Mouse (Mus musculus): ENCODE data around the gene Bcr. TPM values are rescaled to one million over a fixed set of nuclear protein-coding genes. Genes with fewer than 3 reads are reported as not detected.
A peak's percentile ranks its signal among the peaks of the same experiment; 100 is the strongest.

Gene Bcr
- 7.5 and 7.6 TPM in 2 replicates for polyA plus RNA-seq (2015; fragmentation: Nextera tagmentation; extraction: Ambion mirVana)

- H3K4me3 ChIP-seq, result peak within 1 kb of the TSS; percentile 88
- no peaks in the 10 kb centered on the region for H3K9me3 ChIP-seq
- H3K4me1 ChIP-seq, result peaks cover 46% of the 10 kb centered on the region
- peak within 1 kb of the TSS; percentile 63 for H3K9ac ChIP-seq
- WGBS, result under 1% methylated on average over 61 of the region's 73 CpGs
- peak within 1 kb of the TSS; percentile 69 for H3K27ac ChIP-seq
- H3K27me3 ChIP-seq, result no peaks in the 10 kb centered on the region
- H3K36me3 ChIP-seq, result no peaks in the 10 kb centered on the region
- H3K4me2 ChIP-seq, result peak within 1 kb of the TSS; percentile 87
- ATAC-seq (ENCODE audit: insufficient number of reproducible peaks, low FRiP score, low TSS enrichment, low read depth), result peak; percentile 74
These were observed at the start of gene Bcr for GRCm38 (mm10) chr10:75060217-75060842. Gene Bcr, plus strand, starts transcription at chr10:75060592.

DNA sequence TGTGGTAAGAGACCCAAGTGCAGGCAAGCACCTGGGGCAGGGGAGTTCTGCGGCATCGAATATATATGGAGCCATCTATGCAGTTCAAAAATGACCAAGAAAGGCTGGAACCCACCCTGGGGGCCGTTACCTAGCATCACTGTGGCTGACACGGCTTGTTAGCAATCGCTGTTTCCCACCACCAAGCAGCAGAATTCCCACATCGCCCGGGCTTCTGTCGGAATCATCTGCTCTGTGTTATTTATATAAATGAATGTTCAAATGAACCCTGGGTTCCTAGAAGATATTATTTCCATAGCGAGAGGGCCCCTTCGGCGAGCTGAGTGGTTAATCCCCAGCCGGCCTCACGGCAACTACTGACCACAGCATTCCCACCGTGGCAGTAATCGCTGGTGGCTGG, 49.7 kb upstream of the Bcr start:
- Histone ChIP-seq H3K27ac (no peak overlapping the region), H3K4me1 (no peaks in the 10 kb centered on the region), H3K9me3 (no peaks in the 10 kb centered on the region), H3K4me3 (no peak overlapping the region), H3K9ac (no peak overlapping the region), H3K36me3 (no peaks in the 10 kb centered on the region), H3K27me3 (no peaks in the 10 kb centered on the region), H3K4me2 (no peak overlapping the region)
- no peak for ATAC-seq (ENCODE audit: insufficient number of reproducible peaks, low FRiP score, low TSS enrichment, low read depth)
- WGBS, result 78% methylated on average over 15 of the region's 15 CpGs

- H3K27me3 ChIP-seq, result no peaks in the 10 kb centered on the region
- no peak overlapping the region for H3K9ac ChIP-seq
- no peaks in the 10 kb centered on the region for H3K9me3 ChIP-seq
- no peaks in the 10 kb centered on the region for H3K36me3 ChIP-seq
- no peak for ATAC-seq (ENCODE audit: insufficient number of reproducible peaks, low FRiP score, low TSS enrichment, low read depth)
- 70% methylated on average over 14 of the region's 14 CpGs for WGBS
- no peaks in the 10 kb centered on the region for H3K4me1 ChIP-seq
- H3K4me3 ChIP-seq, result no peak overlapping the region
- no peak overlapping the region for H3K27ac ChIP-seq
- H3K4me2 ChIP-seq, result no peak overlapping the region
These were observed 44.9 kb upstream of the Bcr start for GRCm38 (mm10) chr10:75015465-75015864.

DNA sequence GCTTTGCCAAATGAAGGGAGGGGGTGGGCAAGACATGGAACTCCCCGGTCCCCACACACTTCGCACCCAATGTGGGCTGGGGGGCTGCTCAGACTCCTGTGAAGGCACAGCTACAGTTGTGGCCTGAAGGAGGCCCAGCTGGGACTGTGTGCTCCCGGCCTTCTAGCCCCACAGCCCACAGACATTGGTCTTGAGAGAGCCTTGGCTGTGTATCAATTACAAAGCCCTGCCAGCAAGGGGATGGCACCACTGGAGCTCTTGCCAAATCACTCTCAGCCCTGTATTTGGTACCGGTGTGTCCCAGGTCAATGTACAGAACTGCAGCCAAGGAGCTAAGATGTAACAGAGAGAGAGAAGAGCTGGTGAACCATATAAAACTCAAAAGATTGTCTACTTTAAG, 43.9 kb upstream of the Bcr start:
- ATAC-seq (ENCODE audit: insufficient number of reproducible peaks, low FRiP score, low TSS enrichment, low read depth), result no peak
- no peaks in the 10 kb centered on the region for H3K4me1 ChIP-seq
- H3K36me3 ChIP-seq, result no peaks in the 10 kb centered on the region
- H3K9ac ChIP-seq, result no peak overlapping the region
- H3K4me3 ChIP-seq, result no peak overlapping the region
- H3K4me2 ChIP-seq, result no peak overlapping the region
- no peaks in the 10 kb centered on the region for H3K9me3 ChIP-seq
- 87% methylated on average over 4 of the region's 4 CpGs for WGBS
- no peaks in the 10 kb centered on the region for H3K27me3 ChIP-seq
- H3K27ac ChIP-seq, result no peak overlapping the region

DNA sequence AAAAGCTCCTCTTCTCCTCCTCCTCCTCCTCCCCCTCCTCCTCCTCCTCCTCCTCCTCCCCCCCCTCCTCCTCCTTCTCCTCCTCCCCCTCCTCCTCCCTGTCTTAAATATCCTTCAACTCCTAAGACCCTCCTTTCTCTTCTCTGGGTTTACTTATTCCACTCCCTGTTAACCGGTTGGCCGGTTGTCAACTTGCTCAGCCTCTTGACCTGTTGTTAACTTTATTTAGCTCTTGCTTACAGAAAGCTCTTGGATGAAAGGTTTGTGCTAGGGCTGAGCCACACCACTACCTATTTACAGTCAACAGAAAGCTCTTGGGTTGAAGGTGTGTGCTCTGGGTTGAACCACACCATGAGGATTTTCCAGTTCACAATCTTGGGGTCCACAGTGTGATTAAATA, 40.1 kb upstream of the Bcr start:
- H3K9ac ChIP-seq, result no peak overlapping the region
- no peak overlapping the region for H3K4me3 ChIP-seq
- no peak overlapping the region for H3K4me2 ChIP-seq
- H3K9me3 ChIP-seq, result no peaks in the 10 kb centered on the region
- no peak overlapping the region for H3K27ac ChIP-seq
- ATAC-seq (ENCODE audit: insufficient number of reproducible peaks, low FRiP score, low TSS enrichment, low read depth), result no peak
- no peaks in the 10 kb centered on the region for H3K4me1 ChIP-seq
- no peaks in the 10 kb centered on the region for H3K36me3 ChIP-seq
- 28% methylated on average over 2 of the region's 2 CpGs for WGBS
- H3K27me3 ChIP-seq, result no peaks in the 10 kb centered on the region

- Histone ChIP-seq H3K27me3 (no peaks in the 10 kb centered on the region), H3K4me3 (no peak overlapping the region), H3K9ac (no peak overlapping the region), H3K4me1 (no peaks in the 10 kb centered on the region), H3K36me3 (no peaks in the 10 kb centered on the region), H3K4me2 (no peak overlapping the region), H3K27ac (no peak overlapping the region), H3K9me3 (no peaks in the 10 kb centered on the region)
- 10% methylated on average over 6 of the region's 6 CpGs for WGBS
- ATAC-seq (ENCODE audit: insufficient number of reproducible peaks, low FRiP score, low TSS enrichment, low read depth), result no peak
These were observed 39.3 kb upstream of the Bcr start for GRCm38 (mm10) chr10:75021138-75021537.

DNA sequence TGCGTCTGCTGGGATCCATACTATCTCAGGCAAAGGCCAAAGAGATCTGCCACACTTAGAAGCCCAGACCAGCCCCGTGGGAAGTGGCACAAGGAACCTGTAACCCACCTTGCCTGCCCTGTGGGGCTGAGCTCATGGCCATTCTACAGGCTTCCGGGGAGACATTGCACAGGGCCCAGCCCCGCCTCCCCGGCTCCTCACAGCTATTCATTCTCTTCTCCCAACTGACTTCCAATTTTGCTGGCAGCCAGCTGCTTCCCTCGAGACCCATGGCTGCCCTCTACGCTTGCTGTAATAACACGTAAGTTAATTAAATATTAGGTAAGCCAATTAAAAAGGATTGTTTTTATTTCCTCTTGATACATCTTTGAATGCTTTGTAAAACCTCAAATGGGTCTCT, 33.9 kb upstream of the Bcr start:
- 64% methylated on average over 8 of the region's 8 CpGs for WGBS
- Histone ChIP-seq H3K27ac (no peak overlapping the region), H3K9ac (no peak overlapping the region), H3K36me3 (no peaks in the 10 kb centered on the region), H3K9me3 (no peaks in the 10 kb centered on the region), H3K27me3 (no peaks in the 10 kb centered on the region), H3K4me2 (no peak overlapping the region), H3K4me1 (no peaks in the 10 kb centered on the region), H3K4me3 (no peak overlapping the region)
- ATAC-seq (ENCODE audit: insufficient number of reproducible peaks, low FRiP score, low TSS enrichment, low read depth), result no peak

GRCm38 (mm10) chr10:75028743-75029142, 31.6 kb upstream of the Bcr start:
- 86% methylated on average over 8 of the region's 8 CpGs for WGBS
- no peaks in the 10 kb centered on the region for H3K27me3 ChIP-seq
- ATAC-seq (ENCODE audit: insufficient number of reproducible peaks, low FRiP score, low TSS enrichment, low read depth), result no peak
- no peak overlapping the region for H3K4me3 ChIP-seq
- H3K4me2 ChIP-seq, result no peak overlapping the region
- no peaks in the 10 kb centered on the region for H3K9me3 ChIP-seq
- no peaks in the 10 kb centered on the region for H3K36me3 ChIP-seq
- peaks cover 8% of the 10 kb centered on the region for H3K4me1 ChIP-seq
- no peak overlapping the region for H3K27ac ChIP-seq
- H3K9ac ChIP-seq, result no peak overlapping the region

- Histone ChIP-seq H3K4me3 (no peak overlapping the region), H3K4me2 (no peak overlapping the region), H3K4me1 (peaks cover 8% of the 10 kb centered on the region), H3K36me3 (no peaks in the 10 kb centered on the region), H3K9me3 (no peaks in the 10 kb centered on the region), H3K27ac (no peak overlapping the region), H3K9ac (no peak overlapping the region), H3K27me3 (no peaks in the 10 kb centered on the region)
- 93% methylated on average over 3 of the region's 3 CpGs for WGBS
- no peak for ATAC-seq (ENCODE audit: insufficient number of reproducible peaks, low FRiP score, low TSS enrichment, low read depth)
These were observed 30.7 kb upstream of the Bcr start for GRCm38 (mm10) chr10:75029677-75030076.

GRCm38 (mm10) chr10:75030234-75030633, 30.2 kb upstream of the Bcr start:
- no peak for ATAC-seq (ENCODE audit: insufficient number of reproducible peaks, low FRiP score, low TSS enrichment, low read depth)
- H3K4me2 ChIP-seq, result no peak overlapping the region
- no peaks in the 10 kb centered on the region for H3K27me3 ChIP-seq
- no peak overlapping the region for H3K4me3 ChIP-seq
- no peaks in the 10 kb centered on the region for H3K36me3 ChIP-seq
- H3K9me3 ChIP-seq, result no peaks in the 10 kb centered on the region
- no peak overlapping the region for H3K27ac ChIP-seq
- peaks cover 8% of the 10 kb centered on the region for H3K4me1 ChIP-seq
- H3K9ac ChIP-seq, result no peak overlapping the region
- 83% methylated on average over 3 of the region's 3 CpGs for WGBS

- Histone ChIP-seq H3K4me2 (no peak overlapping the region), H3K9ac (no peak overlapping the region), H3K36me3 (no peaks in the 10 kb centered on the region), H3K27me3 (no peaks in the 10 kb centered on the region), H3K9me3 (no peaks in the 10 kb centered on the region), H3K4me1 (peaks cover 13% of the 10 kb centered on the region), H3K4me3 (no peak overlapping the region), H3K27ac (no peak overlapping the region)
- 64% methylated on average over 5 of the region's 5 CpGs for WGBS
- ATAC-seq (ENCODE audit: insufficient number of reproducible peaks, low FRiP score, low TSS enrichment, low read depth), result no peak
These were observed 28.9 kb upstream of the Bcr start for GRCm38 (mm10) chr10:75031345-75032114.

GRCm38 (mm10) chr10:75032395-75032794, 28.0 kb upstream of the Bcr start, which contains the start of gene Rsph14:
Gene Rsph14, minus strand, starts transcription at chr10:75032586.
- ATAC-seq (ENCODE audit: insufficient number of reproducible peaks, low FRiP score, low TSS enrichment, low read depth), result no peak
- no peak within 1 kb of the TSS for H3K4me2 ChIP-seq
- no peak within 1 kb of the TSS for H3K4me3 ChIP-seq
- H3K27me3 ChIP-seq, result no peaks in the 10 kb centered on the region
- no peak within 1 kb of the TSS for H3K9ac ChIP-seq
- H3K27ac ChIP-seq, result no peak within 1 kb of the TSS
- no peaks in the 10 kb centered on the region for H3K9me3 ChIP-seq
- 30% methylated on average over 10 of the region's 10 CpGs for WGBS
- peaks cover 17% of the 10 kb centered on the region for H3K4me1 ChIP-seq
- H3K36me3 ChIP-seq, result no peaks in the 10 kb centered on the region

Data from limb, embryonic 15.5 days (tissue).